ENCODE assay signal across 18 mouse cellular contexts in genomic region chr15:64035316-64035715, GRCm38 (mm10).
"Had no signal": no experiment of that assay in that cellular context is flagged by ENCODE, and none has a peak within 500 bp of the region (broad histone marks: within the 10 kb centered on the region; RNA-seq: fewer than 3 reads in every experiment).

No protein-coding gene starts in this region.

- H3K27me3 ChIP-seq: liver, embryonic 12.5 days; megakaryocyte, embryonic 14.5 days; midbrain, embryonic 13.5 days; midbrain, embryonic 15.5 days; neural tube, embryonic 13.5 days; neural tube, embryonic 15.5 days; stomach, embryonic 15.5 days had no signal

- H3K4me3 ChIP-seq: liver, embryonic 12.5 days; megakaryocyte, embryonic 14.5 days; midbrain, embryonic 13.5 days; midbrain, embryonic 15.5 days; neural tube, embryonic 13.5 days; neural tube, embryonic 15.5 days; stomach, embryonic 15.5 days had no signal

- DNase-seq: lung, adult 18-20 months; lung, embryonic 14.5 days; lung, postnatal 10 days; lung, postnatal 4 days; retina, postnatal 1 day; right cerebral cortex, adult 18-20 months; thymus, adult 2 months; thymus, postnatal 25 days; thymus, postnatal 4 days had no signal

- H3K27ac ChIP-seq: liver, embryonic 12.5 days; liver, embryonic 14.5 days; midbrain, embryonic 13.5 days; midbrain, embryonic 15.5 days; neural tube, embryonic 13.5 days; neural tube, embryonic 15.5 days; stomach, embryonic 15.5 days; stomach, postnatal 0 days had no signal

- ATAC-seq: liver, embryonic 12.5 days; midbrain, embryonic 13.5 days; midbrain, embryonic 15.5 days had no signal
